Mouse (Mus musculus) cerebellum, adult 2 months (tissue): ENCODE data around the gene E030030I06Rik.
"Not testable (repeated sequence)": the region's sequence is repeated elsewhere in the genome, so short reads cannot be mapped to it uniquely, and the experiment has no call there.

Experiments
- CTCF ChIP-seq: fragments of 200-500 bp; IDR thresholded peaks from 2 replicates; pipeline ENCODE4 v1.5.1; 2011; ENCODE audit warnings: low read depth, mild to moderate bottlenecking, control low read depth, low read length, moderate library complexity, borderline replicate concordance; ENCODE audit not compliant: insufficient read depth
- POLR2A ChIP-seq: fragments of 200-500 bp; IDR thresholded peaks from 2 replicates; pipeline ENCODE4 v1.6.1; 2011; ENCODE audit warnings: low read length, control low read depth, borderline replicate concordance; ENCODE audit not compliant: insufficient read depth

DNA sequence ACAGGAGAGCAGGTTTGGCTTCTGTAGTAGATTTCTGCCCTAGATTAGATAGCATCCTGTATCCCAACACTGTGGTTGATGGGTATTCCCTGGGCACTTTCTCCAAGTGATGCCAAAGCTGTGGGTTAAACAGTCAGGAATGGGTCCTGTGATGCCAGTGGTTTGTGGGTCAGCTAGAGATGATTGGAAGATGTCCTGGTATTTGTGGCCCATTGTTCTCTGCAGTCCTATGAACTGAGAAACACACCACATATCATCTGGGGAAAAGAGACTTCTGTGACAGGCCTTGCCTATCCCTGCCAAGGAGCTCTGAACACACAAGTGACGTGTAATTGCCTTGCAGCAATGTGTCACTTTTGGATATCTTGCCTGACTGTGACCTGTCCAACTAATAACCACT is 18.0 kb upstream of the E030030I06Rik start:
- TF ChIP-seq POLR2A, CTCF: not testable (repeated sequence)
